Mouse (Mus musculus): ENCODE measurements around the gene Jam3.

- TF ChIP-seq CTCF (IDR thresholded peaks at IDR 0.05; ENCODE audit: borderline replicate concordance, extremely low read depth, insufficient read depth, insufficient read length) (no peak), POLR2A (IDR thresholded peaks at IDR 0.05; ENCODE audit: borderline replicate concordance, extremely low read depth, insufficient read depth, insufficient read length, poor library complexity, severe bottlenecking) (no peak)
Observed at GRCm38 (mm10) chr9:27110681-27111080, 44.5 kb downstream of the Jam3 start.
